Mouse (Mus musculus): Measurements from ENCODE around the gene Ttc13. TPM values are rescaled to one million over a fixed set of nuclear protein-coding genes. Genes with fewer than 3 reads are reported as not detected.
A peak's percentile ranks its signal among the peaks of the same experiment; 100 is the strongest.

Ttc13 gene
- 10 to 100 TPM; 39.8 to 41.5 TPM for total RNA-seq (2021)
- long read RNA-seq, experiment 1, transcript Ttc13-210 (23 exons, 3,301 nt): minor isoform, 6 of 59 reads
- long read RNA-seq, experiment 1, transcript Ttc13-203 (21 exons, 3,148 nt): major isoform, 17 of 59 reads
- long read RNA-seq, experiment 1, partial matches to known transcripts: 4 of 59 reads
- long read RNA-seq, experiment 1, other reads (novel, unspliced or antisense): 31 of 59 reads
- long read RNA-seq, experiment 2, transcript Ttc13-203 (21 exons, 3,148 nt): major isoform, 5 of 14 reads
- long read RNA-seq, experiment 2, partial matches to known transcripts: 2 of 14 reads
- long read RNA-seq, experiment 2, other reads (novel, unspliced or antisense): 5 of 14 reads

GRCm38 (mm10) chr8:124721862-124722515 is at the start of gene Ttc13, which contains the start of gene Arv1:
TSS of gene Ttc13 (minus strand) at chr8:124721983.
TSS of gene Arv1 (plus strand) at chr8:124722139.
- peak; percentile 96 to 98 for DNase-seq

- DNase-seq: no peak
These were observed 41.3 kb upstream of the Ttc13 start for GRCm38 (mm10) chr8:124763061-124763460.

GRCm38 (mm10) chr8:124758544-124758943 is 36.8 kb upstream of the Ttc13 start:
- DNase-seq: peak; percentile 16 to 27

GRCm38 (mm10) chr8:124756601-124757000 is 34.8 kb upstream of the Ttc13 start:
- no peak for DNase-seq

GRCm38 (mm10) chr8:124756153-124756552 is 34.4 kb upstream of the Ttc13 start:
- no peak for DNase-seq

GRCm38 (mm10) chr8:124755481-124755880 is 33.7 kb upstream of the Ttc13 start:
- DNase-seq: no peak

GRCm38 (mm10) chr8:124754792-124755190 is 33.0 kb upstream of the Ttc13 start:
- no peak for DNase-seq

- DNase-seq: no peak
These were observed 32.5 kb upstream of the Ttc13 start for GRCm38 (mm10) chr8:124754101-124754791.

- DNase-seq: no peak
These were observed 30.6 kb upstream of the Ttc13 start for GRCm38 (mm10) chr8:124752325-124752862.

GRCm38 (mm10) chr8:124751709-124752173 is 30.0 kb upstream of the Ttc13 start, which contains the start of gene Fam89a:
TSS of gene Fam89a (minus strand) at chr8:124751832.
- peak; percentile 75 to 81 for DNase-seq

GRCm38 (mm10) chr8:124751191-124751590 is 29.4 kb upstream of the Ttc13 start:
- no peak for DNase-seq

- DNase-seq: no peak
These were observed 24.9 kb upstream of the Ttc13 start for GRCm38 (mm10) chr8:124746661-124747060.

GRCm38 (mm10) chr8:124739268-124739667 is 17.5 kb upstream of the Ttc13 start:
- no peak for DNase-seq

GRCm38 (mm10) chr8:124735371-124735911 is 13.7 kb upstream of the Ttc13 start:
- DNase-seq: no peak

GRCm38 (mm10) chr8:124732828-124733227 is 11.0 kb upstream of the Ttc13 start:
- no peak for DNase-seq

GRCm38 (mm10) chr8:124724301-124724700 is 2.5 kb upstream of the Ttc13 start:
- no peak for DNase-seq

- DNase-seq: no peak
These were observed 583 bp downstream of the Ttc13 start for GRCm38 (mm10) chr8:124720938-124721861.

- DNase-seq: no peak
These were observed 1.6 kb downstream of the Ttc13 start for GRCm38 (mm10) chr8:124720133-124720532.

GRCm38 (mm10) chr8:124715736-124716135 is 6.0 kb downstream of the Ttc13 start:
- no peak for DNase-seq

- DNase-seq: no peak
These were observed 8.6 kb downstream of the Ttc13 start for GRCm38 (mm10) chr8:124713207-124713606.

GRCm38 (mm10) chr8:124705823-124706222 is 16.0 kb downstream of the Ttc13 start:
- DNase-seq: no peak

Measured in adrenal gland, postnatal 36 days (tissue).